Mouse (Mus musculus) heart, embryonic 11.5 days (tissue): ENCODE results near the gene Lrrc1. TPM values are rescaled to one million over a fixed set of nuclear protein-coding genes. Genes with fewer than 3 reads are reported as not detected.

ENCODE experiments used
- ATAC-seq: fragments of 200-750 bp; cut with Nextera tagmentation; replicated peaks from 2 replicates; pipeline ENCODE4 v1.8.0; 2017; ENCODE audit warnings: moderate library complexity; ENCODE audit not compliant: insufficient number of reproducible peaks, low FRiP score, low TSS enrichment
- H3K27ac ChIP-seq: fragments of 300-500 bp; sonication (generic); 2 replicates; pipeline ENCODE4 v1.5.1; 2014; ENCODE audit warnings: mild to moderate bottlenecking, low read depth, low read length
- H3K27me3 ChIP-seq: fragments of 300-500 bp; sonication (generic); 2 replicates; pipeline ENCODE4 v1.6.1; 2014; ENCODE audit warnings: mild to moderate bottlenecking, low read length, mixed read lengths; ENCODE audit not compliant: control insufficient read depth, insufficient read depth
- H3K36me3 ChIP-seq: fragments of 300-500 bp; sonication (generic); 2 replicates; pipeline ENCODE4 v1.6.1; 2014; ENCODE audit warnings: mild to moderate bottlenecking, low read length, moderate library complexity, mixed read lengths; ENCODE audit not compliant: control insufficient read depth, insufficient read depth
- H3K4me1 ChIP-seq: fragments of 300-500 bp; sonication (generic); 2 replicates; pipeline ENCODE4 v1.6.1; 2014; ENCODE audit warnings: low read length; ENCODE audit not compliant: control insufficient read depth, insufficient read depth
- H3K4me2 ChIP-seq: fragments of 300-500 bp; sonication (generic); 2 replicates; pipeline ENCODE4 v1.6.1; 2014; ENCODE audit warnings: mild to moderate bottlenecking, moderate library complexity
- H3K4me3 ChIP-seq: fragments of 300-500 bp; sonication (generic); 2 replicates; pipeline ENCODE4 v1.5.1; 2014; ENCODE audit warnings: low read depth, low read length
- H3K9ac ChIP-seq: fragments of 300-500 bp; sonication (generic); 2 replicates; pipeline ENCODE4 v1.6.1; 2014; ENCODE audit warnings: mild to moderate bottlenecking, low read depth, low read length, moderate library complexity
- H3K9me3 ChIP-seq: fragments of 300-500 bp; sonication (generic); replicated peaks from 2 replicates; pipeline ENCODE4 v1.6.1; 2016; ENCODE audit warnings: low read length; ENCODE audit not compliant: control insufficient read depth
- WGBS: fragments of 180-500 bp; shearing (Covaris S2); extraction: QIAGEN DNeasy Blood & Tissue Kit; methylation state at CpG from one replicate; pipeline ENCODE4 v1.1.7; 2014; ENCODE audit not compliant: insufficient replicate concordance; 5-methylcytosine and 5-hydroxymethylcytosine counted together
- polyA plus RNA-seq: library from polyadenylated mRNA; unstranded; fragments of >200 nt; fragmentation: Nextera tagmentation; extraction: Ambion mirVana; gene quantifications from 2 replicates; pipeline ENCODE4 v1.2.1, GENCODE M21; 2014

Lrrc1 gene
- polyA plus RNA-seq, 1 experiment from 2014 or later = 13.4 TPM

GRCm38 (mm10) chr9:77429230-77430015 is 115.2 kb downstream of the Lrrc1 start:
- no peaks in the 10 kb centered on the region for H3K27me3 ChIP-seq
- H3K36me3 ChIP-seq = peaks cover 3% of the 10 kb centered on the region
- ATAC-seq = peak; percentile 53; the same call in 1 of the 2 replicates
- no peak overlapping the region for H3K4me3 ChIP-seq
- H3K9ac ChIP-seq = no peak overlapping the region
- no peaks in the 10 kb centered on the region for H3K9me3 ChIP-seq
- WGBS = 54% methylated on average over 11 of the region's 11 CpGs
- H3K4me2 ChIP-seq = no peak overlapping the region; the same call in 1 of the 2 replicates
- H3K27ac ChIP-seq = peak overlapping the region; percentile 92
- H3K4me1 ChIP-seq = peaks cover 34% of the 10 kb centered on the region

GRCm38 (mm10) chr9:77428748-77429140 is 115.9 kb downstream of the Lrrc1 start:
- Histone ChIP-seq H3K27me3 (no peaks in the 10 kb centered on the region), H3K36me3 (peaks cover 3% of the 10 kb centered on the region), H3K4me2 (no peak overlapping the region), H3K4me1 (peaks cover 34% of the 10 kb centered on the region), H3K4me3 (no peak overlapping the region), H3K27ac (peak overlapping the region; percentile 92), H3K9me3 (no peaks in the 10 kb centered on the region), H3K9ac (no peak overlapping the region; the same call in 1 of the 2 replicates)
- 82% methylated on average over 8 of the region's 8 CpGs for WGBS
- no peak for ATAC-seq

GRCm38 (mm10) chr9:77428115-77428747 is 116.4 kb downstream of the Lrrc1 start:
- no peak; the same call in 1 of the 2 replicates for ATAC-seq
- H3K4me3 ChIP-seq = 0 out of 2 replicates have a peak overlapping the region, but pooled peaks have one; percentile 0

GRCm38 (mm10) chr9:77427292-77428114 is 117.2 kb downstream of the Lrrc1 start:
- WGBS = 41% methylated on average over 23 of the region's 23 CpGs
- H3K4me2 ChIP-seq = peak overlapping the region; percentile 46
- 0 out of 2 replicates have a peak overlapping the region, but pooled peaks have one; percentile 0 for H3K4me3 ChIP-seq
- no peak overlapping the region for H3K9ac ChIP-seq
- H3K27ac ChIP-seq = peak overlapping the region; percentile 92
- H3K9me3 ChIP-seq = no peaks in the 10 kb centered on the region
- peaks cover 3% of the 10 kb centered on the region for H3K36me3 ChIP-seq
- peak; percentile 67 for ATAC-seq
- H3K27me3 ChIP-seq = no peaks in the 10 kb centered on the region; the same call in 1 of the 2 replicates
- H3K4me1 ChIP-seq = peaks cover 34% of the 10 kb centered on the region

More at GRCm38 (mm10) chr9:77428115-77428747, 116.4 kb downstream of the Lrrc1 start:
- Histone ChIP-seq H3K9me3 (no peaks in the 10 kb centered on the region), H3K4me2 (peak overlapping the region; percentile 46), H3K27me3 (no peaks in the 10 kb centered on the region; the same call in 1 of the 2 replicates), H3K4me1 (peaks cover 34% of the 10 kb centered on the region), H3K27ac (peak overlapping the region; percentile 92), H3K36me3 (peaks cover 3% of the 10 kb centered on the region), H3K9ac (peak overlapping the region; percentile 54; the same call in 1 of the 2 replicates)
- WGBS = 14% methylated on average over 14 of the region's 14 CpGs

- no peaks in the 10 kb centered on the region for H3K9me3 ChIP-seq
- no peak overlapping the region for H3K27ac ChIP-seq
- H3K4me3 ChIP-seq = no peak overlapping the region
- H3K27me3 ChIP-seq = no peaks in the 10 kb centered on the region; the same call in 1 of the 2 replicates
- no peak overlapping the region for H3K4me2 ChIP-seq
- H3K9ac ChIP-seq = no peak overlapping the region
- 65% methylated on average over 14 of the region's 14 CpGs for WGBS
- ATAC-seq = no peak
- peaks cover 34% of the 10 kb centered on the region for H3K4me1 ChIP-seq
- H3K36me3 ChIP-seq = no peaks in the 10 kb centered on the region
These were observed 118.6 kb downstream of the Lrrc1 start for GRCm38 (mm10) chr9:77426110-77426509.

GRCm38 (mm10) chr9:77425553-77425952 is 119.1 kb downstream of the Lrrc1 start:
- ATAC-seq = no peak
- H3K4me2 ChIP-seq = no peak overlapping the region
- no peak overlapping the region for H3K4me3 ChIP-seq
- no peaks in the 10 kb centered on the region; the same call in 1 of the 2 replicates for H3K27me3 ChIP-seq
- H3K27ac ChIP-seq = no peak overlapping the region
- 78% methylated on average over 4 of the region's 4 CpGs for WGBS
- H3K9ac ChIP-seq = no peak overlapping the region
- H3K9me3 ChIP-seq = no peaks in the 10 kb centered on the region
- H3K36me3 ChIP-seq = no peaks in the 10 kb centered on the region
- H3K4me1 ChIP-seq = peaks cover 34% of the 10 kb centered on the region

GRCm38 (mm10) chr9:77420200-77420585 is 124.5 kb downstream of the Lrrc1 start:
- Histone ChIP-seq H3K4me2 (no peak overlapping the region), H3K4me3 (no peak overlapping the region), H3K27me3 (no peaks in the 10 kb centered on the region; the same call in 1 of the 2 replicates), H3K36me3 (no peaks in the 10 kb centered on the region), H3K27ac (no peak overlapping the region), H3K9ac (no peak overlapping the region), H3K9me3 (no peaks in the 10 kb centered on the region), H3K4me1 (peaks cover 14% of the 10 kb centered on the region)
- no peak for ATAC-seq
- 63% methylated on average over 4 of the region's 4 CpGs for WGBS
